In genomic region chr9:90045191-90045590, GRCm38 (mm10) we compare ENCODE assay signal across 35 mouse cellular contexts.
"Had no signal": no experiment of that assay in that cellular context is flagged by ENCODE, and none has a peak within 500 bp of the region (broad histone marks: within the 10 kb centered on the region; RNA-seq: fewer than 3 reads in every experiment).

No protein-coding gene starts in this region.

- H3K27ac ChIP-seq: heart, embryonic 10.5 days; heart, embryonic 13.5 days; heart, embryonic 15.5 days; hindbrain, embryonic 10.5 days; hindbrain, embryonic 12.5 days; hindbrain, embryonic 13.5 days; hindbrain, embryonic 14.5 days; hindbrain, embryonic 15.5 days; hindbrain, postnatal 0 days; intestine, embryonic 15.5 days; kidney, embryonic 15.5 days; kidney, postnatal 0 days; layer of hippocampus, adult 2 months had no signal

- H3K9ac ChIP-seq: heart, embryonic 12.5 days; heart, embryonic 13.5 days; heart, embryonic 15.5 days; hindbrain, embryonic 12.5 days; hindbrain, embryonic 13.5 days; hindbrain, embryonic 14.5 days; hindbrain, embryonic 15.5 days; intestine, embryonic 15.5 days; kidney, embryonic 15.5 days had no signal

- H3K4me2 ChIP-seq: heart, embryonic 11.5 days; heart, embryonic 12.5 days; heart, embryonic 13.5 days; heart, embryonic 15.5 days; hindbrain, embryonic 12.5 days; hindbrain, embryonic 13.5 days; hindbrain, embryonic 14.5 days; hindbrain, embryonic 15.5 days; intestine, embryonic 15.5 days; kidney, embryonic 15.5 days had no signal

- H3K36me3 ChIP-seq: heart, embryonic 10.5 days; heart, embryonic 12.5 days; heart, embryonic 13.5 days; heart, embryonic 15.5 days; hindbrain, embryonic 10.5 days; hindbrain, embryonic 12.5 days; hindbrain, embryonic 13.5 days; hindbrain, embryonic 15.5 days; intestine, embryonic 15.5 days; kidney, embryonic 15.5 days had no signal

- H3K4me3 ChIP-seq: heart, embryonic 10.5 days; heart, embryonic 12.5 days; heart, embryonic 13.5 days; heart, embryonic 15.5 days; hindbrain, embryonic 10.5 days; hindbrain, embryonic 12.5 days; hindbrain, embryonic 13.5 days; hindbrain, embryonic 15.5 days; intestine, embryonic 15.5 days; kidney, embryonic 15.5 days; layer of hippocampus, adult 2 months had no signal

- H3K9me3 ChIP-seq: heart, embryonic 10.5 days; heart, embryonic 15.5 days; hindbrain, embryonic 15.5 days; intestine, embryonic 15.5 days had no signal

- DNase-seq: heart, postnatal 10 days; heart, postnatal 14 days; heart, postnatal 36 days; heart, postnatal 4 days; kidney, adult 11 months; kidney, adult 18-20 months; kidney, adult 2 months; kidney, adult 8-10 months; kidney, adult 9 months; kidney, postnatal 10 days; kidney, postnatal 14 days; kidney, postnatal 25 days; kidney, postnatal 36 days; kidney, postnatal 4 days; layer of hippocampus, adult 9-11 months; layer of hippocampus, postnatal 36 days had no signal

- ATAC-seq: hindbrain, embryonic 16.5 days; hindbrain, postnatal 0 days; inflammation-experienced regulatory T-cells, adult 6 months; intestine, embryonic 15.5 days; intestine, embryonic 16.5 days; intestine, postnatal 0 days had no signal

- H3K27me3 ChIP-seq: heart, embryonic 12.5 days; heart, embryonic 13.5 days; heart, embryonic 15.5 days; hindbrain, embryonic 12.5 days; hindbrain, embryonic 13.5 days; hindbrain, embryonic 15.5 days; intestine, embryonic 15.5 days; kidney, embryonic 15.5 days had no signal

- H3K4me1 ChIP-seq: heart, embryonic 10.5 days; heart, embryonic 12.5 days; heart, embryonic 13.5 days; heart, embryonic 15.5 days; hindbrain, embryonic 10.5 days; hindbrain, embryonic 12.5 days; hindbrain, embryonic 13.5 days; hindbrain, embryonic 15.5 days; intestine, embryonic 15.5 days; kidney, embryonic 15.5 days had no signal
